Mouse (Mus musculus): ENCODE results near the gene Zfp292. TPM values are rescaled to one million over a fixed set of nuclear protein-coding genes. Genes with fewer than 3 reads are reported as not detected.
A peak's percentile ranks its signal among the peaks of the same experiment; 100 is the strongest.
"Not testable (repeated sequence)": the region's sequence is repeated elsewhere in the genome, so short reads cannot be mapped to it uniquely, and the experiment has no call there.

Gene Zfp292
- 42.7 and 48.5 TPM in 2 replicates for polyA plus RNA-seq (2016; fragmentation: Nextera tagmentation; extraction: Ambion mirVana)

DNA sequence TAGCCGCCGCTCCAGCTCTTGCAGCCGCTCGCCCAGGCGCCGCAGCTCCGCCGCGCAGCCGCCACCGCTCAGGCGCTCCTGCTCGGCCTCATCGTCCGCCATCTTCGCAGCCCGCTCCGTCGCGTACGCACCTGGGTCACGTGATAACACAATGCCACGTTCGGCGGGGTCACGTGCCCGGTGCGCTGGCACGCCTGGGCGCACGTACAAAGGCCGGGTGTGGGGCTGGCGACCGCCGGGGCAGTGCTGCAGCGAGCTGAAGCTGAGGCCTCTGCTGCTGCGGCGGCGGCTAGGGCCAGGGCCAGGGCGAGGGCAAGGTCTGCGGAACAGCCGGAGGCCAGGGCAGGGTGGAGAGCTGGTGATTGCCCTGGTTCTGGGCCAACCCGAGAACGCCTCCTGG lies at the start of gene Zfp292:
Gene Zfp292, minus strand, starts transcription at position 143 of the 400 bp plus-strand sequence.
- Histone ChIP-seq H3K4me3 (peak within 1 kb of the TSS; percentile 77), H3K9me3 (no peaks in the 10 kb centered on the region), H3K27ac (replicated peaks) (peak within 1 kb of the TSS; percentile 99), H3K4me2 (replicated peaks) (peak within 1 kb of the TSS; percentile 71), H3K36me3 (peaks cover 17% of the 10 kb centered on the region; the same call in 1 of the 2 replicates), H3K9ac (replicated peaks) (peak within 1 kb of the TSS; percentile 96), H3K27me3 (no peaks in the 10 kb centered on the region), H3K4me1 (peaks cover 31% of the 10 kb centered on the region)
- peak; percentile 94 for ATAC-seq (ENCODE audit: low FRiP score, low read depth)
- under 1% methylated on average over 32 of the region's 44 CpGs for WGBS

DNA sequence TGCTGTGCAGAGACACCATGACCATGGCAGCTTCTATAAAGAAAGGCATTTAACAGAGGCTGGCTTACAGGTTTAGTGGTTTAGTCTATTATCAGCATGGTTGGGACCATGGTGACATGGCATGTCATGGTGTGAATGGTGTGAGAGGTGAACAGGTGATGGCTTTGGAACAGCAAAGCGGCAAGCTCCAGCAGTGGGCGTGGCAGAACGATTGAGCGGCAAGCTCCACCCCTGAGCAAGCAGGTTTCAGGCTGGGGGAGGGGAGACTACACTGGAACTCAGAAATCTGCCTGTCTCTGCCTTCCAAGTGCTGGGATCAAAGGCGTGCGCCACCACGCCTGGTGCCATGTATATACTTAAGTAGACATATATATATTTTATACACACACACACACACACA lies 45.6 kb upstream of the Zfp292 start:
- not testable (repeated sequence) for H3K9ac ChIP-seq (replicated peaks); H3K9me3 ChIP-seq; H3K4me1 ChIP-seq; H3K27me3 ChIP-seq; H3K36me3 ChIP-seq; H3K4me3 ChIP-seq; ATAC-seq (ENCODE audit: low FRiP score, low read depth); H3K27ac ChIP-seq (replicated peaks); H3K4me2 ChIP-seq (replicated peaks)
- 75% methylated on average over 7 of the region's 7 CpGs for WGBS

DNA sequence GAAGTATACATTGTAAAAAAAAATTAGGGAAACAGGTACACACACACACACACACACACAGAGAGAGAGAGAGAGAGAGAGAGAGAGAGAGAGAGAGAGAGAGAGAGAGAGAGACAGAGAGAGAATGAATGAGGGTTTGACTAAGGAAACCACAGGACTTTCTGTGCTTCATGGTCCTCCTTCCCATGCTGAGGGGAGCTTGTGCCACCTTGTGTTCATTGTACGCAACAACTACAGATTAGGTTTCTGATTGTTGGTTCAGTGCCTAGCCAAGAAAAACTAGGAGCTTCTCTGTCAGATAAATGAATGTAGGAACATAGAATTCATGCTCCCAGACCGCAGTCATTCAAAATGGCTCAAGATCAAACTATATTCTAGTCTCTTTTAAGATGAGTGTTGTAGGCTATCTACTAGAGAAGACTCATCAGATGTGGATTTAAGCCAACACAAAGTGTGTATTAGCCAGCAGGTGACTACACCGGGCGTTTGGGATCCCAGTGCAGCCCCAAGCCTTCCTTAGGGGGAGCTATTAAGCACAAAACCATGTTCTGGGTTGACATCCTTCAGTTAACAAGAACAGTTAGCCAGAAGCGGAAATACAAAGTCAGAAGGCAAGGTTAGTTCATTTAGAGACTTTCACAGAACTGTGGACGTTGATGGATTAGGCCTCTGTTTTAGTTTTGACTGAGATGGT lies 39.6 kb upstream of the Zfp292 start:
- 69% methylated on average over 6 of the region's 6 CpGs for WGBS
- H3K4me2 ChIP-seq (replicated peaks): no peak overlapping the region
- no peaks in the 10 kb centered on the region for H3K9me3 ChIP-seq
- H3K36me3 ChIP-seq: no peaks in the 10 kb centered on the region
- no peak overlapping the region for H3K4me3 ChIP-seq
- H3K9ac ChIP-seq (replicated peaks): no peak overlapping the region
- no peak overlapping the region for H3K27ac ChIP-seq (replicated peaks)
- no peaks in the 10 kb centered on the region for H3K4me1 ChIP-seq
- no peaks in the 10 kb centered on the region for H3K27me3 ChIP-seq
- no peak for ATAC-seq (ENCODE audit: low FRiP score, low read depth)

DNA sequence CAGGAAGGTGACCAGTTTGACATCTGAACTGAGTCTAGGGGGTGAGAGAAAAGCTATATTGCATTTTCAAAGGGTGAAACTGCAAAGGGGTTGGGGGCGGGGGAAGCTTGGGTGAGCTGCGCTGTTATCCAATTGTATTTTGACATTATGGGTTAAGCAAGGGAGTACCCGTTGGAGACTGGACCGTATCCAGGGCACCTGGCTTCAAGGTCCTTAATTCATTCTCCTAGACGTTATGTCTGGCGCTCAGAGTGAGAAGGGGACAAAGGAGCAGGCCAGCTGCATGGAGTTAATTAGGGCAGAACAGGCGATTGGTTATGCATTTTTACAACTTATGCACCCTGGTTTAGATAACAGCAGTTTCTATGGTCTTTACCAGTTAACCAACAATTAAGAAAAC lies 34.6 kb upstream of the Zfp292 start:
- 61% methylated on average over 7 of the region's 7 CpGs for WGBS
- Histone ChIP-seq H3K27me3 (no peaks in the 10 kb centered on the region), H3K9ac (replicated peaks) (no peak overlapping the region), H3K27ac (replicated peaks) (no peak overlapping the region), H3K4me2 (replicated peaks) (no peak overlapping the region), H3K36me3 (no peaks in the 10 kb centered on the region), H3K4me3 (no peak overlapping the region), H3K9me3 (no peaks in the 10 kb centered on the region), H3K4me1 (no peaks in the 10 kb centered on the region)
- no peak for ATAC-seq (ENCODE audit: low FRiP score, low read depth)

DNA sequence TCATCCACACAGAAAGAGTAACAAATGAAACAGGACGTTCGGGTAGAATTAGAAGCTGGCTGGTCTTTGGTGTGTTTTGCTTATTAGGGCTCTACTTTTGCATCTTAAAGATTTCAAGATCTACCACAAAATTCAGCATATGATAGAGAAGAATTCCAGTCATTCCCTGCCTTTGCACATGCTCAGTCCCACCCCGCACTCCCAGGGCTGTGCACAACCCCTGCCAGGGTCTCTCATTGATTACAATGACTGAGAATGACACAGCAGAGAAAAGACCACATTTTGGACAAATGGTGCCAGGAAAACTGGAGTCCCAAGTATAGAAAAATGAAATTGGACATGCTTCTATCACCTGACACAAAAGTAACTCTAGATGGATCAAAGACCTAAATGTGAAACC lies 29.4 kb upstream of the Zfp292 start:
- H3K4me1 ChIP-seq: no peaks in the 10 kb centered on the region
- no peaks in the 10 kb centered on the region for H3K9me3 ChIP-seq
- no peak overlapping the region for H3K4me2 ChIP-seq (replicated peaks)
- H3K9ac ChIP-seq (replicated peaks): no peak overlapping the region
- no peak for ATAC-seq (ENCODE audit: low FRiP score, low read depth)
- H3K27ac ChIP-seq (replicated peaks): no peak overlapping the region
- H3K4me3 ChIP-seq: no peak overlapping the region
- no peaks in the 10 kb centered on the region for H3K36me3 ChIP-seq
- 81% methylated on average over 3 of the region's 3 CpGs for WGBS
- H3K27me3 ChIP-seq: no peaks in the 10 kb centered on the region

DNA sequence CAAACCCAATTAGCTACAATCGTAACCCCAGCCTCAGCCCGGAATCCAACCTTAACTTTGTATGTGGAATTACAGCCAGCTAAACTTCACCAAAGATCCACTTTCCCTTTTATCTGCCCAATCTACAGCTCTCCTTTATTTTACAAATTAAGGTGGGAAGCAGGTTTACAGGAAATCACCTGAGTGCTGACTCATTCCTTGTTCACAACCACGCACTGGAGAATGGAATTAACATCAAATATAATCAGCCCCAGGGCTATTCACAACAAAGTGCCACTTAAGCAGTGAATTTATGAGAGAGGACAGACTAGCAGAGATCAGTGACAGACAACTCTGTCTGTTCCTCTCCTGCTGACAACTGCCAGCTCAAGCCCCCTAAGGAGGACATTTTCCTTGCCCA lies 28.6 kb upstream of the Zfp292 start:
- WGBS: 84% methylated on average over 3 of the region's 3 CpGs
- H3K36me3 ChIP-seq: no peaks in the 10 kb centered on the region
- no peak overlapping the region for H3K27ac ChIP-seq (replicated peaks)
- no peak overlapping the region for H3K4me2 ChIP-seq (replicated peaks)
- no peaks in the 10 kb centered on the region for H3K4me1 ChIP-seq
- H3K9ac ChIP-seq (replicated peaks): no peak overlapping the region
- no peaks in the 10 kb centered on the region for H3K9me3 ChIP-seq
- no peak overlapping the region for H3K4me3 ChIP-seq
- no peaks in the 10 kb centered on the region for H3K27me3 ChIP-seq
- ATAC-seq (ENCODE audit: low FRiP score, low read depth): no peak

DNA sequence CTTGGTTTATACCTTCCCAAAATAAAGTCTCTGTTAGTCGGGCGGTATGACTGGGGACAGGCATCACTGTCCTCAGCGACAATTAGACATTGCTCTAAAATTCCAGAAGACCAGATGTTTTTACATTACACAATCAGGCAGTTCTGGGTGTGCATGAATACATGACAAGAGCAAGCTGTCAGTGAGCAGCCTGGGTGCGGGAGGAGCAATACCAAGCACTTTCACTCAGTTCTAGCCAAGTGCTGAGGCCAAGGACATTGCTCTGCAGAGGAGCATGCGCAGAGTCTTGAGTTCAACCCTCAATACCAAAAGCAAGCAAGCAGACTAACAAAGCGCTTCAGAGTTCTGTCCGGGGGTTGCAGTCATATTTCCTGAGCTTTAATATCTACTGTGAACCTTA lies 25.4 kb upstream of the Zfp292 start:
- Histone ChIP-seq H3K4me3 (no peak overlapping the region), H3K27ac (replicated peaks) (no peak overlapping the region), H3K27me3 (no peaks in the 10 kb centered on the region), H3K36me3 (no peaks in the 10 kb centered on the region), H3K9me3 (no peaks in the 10 kb centered on the region), H3K9ac (replicated peaks) (no peak overlapping the region), H3K4me2 (replicated peaks) (no peak overlapping the region), H3K4me1 (no peaks in the 10 kb centered on the region)
- no peak for ATAC-seq (ENCODE audit: low FRiP score, low read depth)
- WGBS: 96% methylated on average over 7 of the region's 7 CpGs

DNA sequence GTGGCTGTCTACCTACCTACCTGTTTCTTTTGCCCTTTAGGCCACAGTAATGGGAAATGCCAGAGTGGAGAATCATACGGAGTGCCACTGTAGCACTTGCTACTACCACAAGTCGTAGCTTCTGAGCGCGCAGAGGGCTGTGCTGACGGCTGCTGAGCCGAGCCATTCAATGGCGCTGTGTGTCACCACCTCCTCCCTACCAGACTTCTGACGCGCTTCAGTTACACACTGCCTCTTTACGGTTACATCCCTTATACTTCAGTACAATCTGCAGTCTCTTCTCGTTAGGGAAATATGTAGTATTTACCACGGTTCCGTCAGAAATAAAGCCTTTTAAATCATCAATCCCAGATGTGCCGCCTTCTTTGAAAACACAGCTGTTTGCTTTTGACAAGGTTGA lies 24.3 kb upstream of the Zfp292 start:
- Histone ChIP-seq H3K4me2 (replicated peaks) (no peak overlapping the region), H3K27me3 (no peaks in the 10 kb centered on the region), H3K9ac (replicated peaks) (no peak overlapping the region), H3K9me3 (no peaks in the 10 kb centered on the region), H3K36me3 (no peaks in the 10 kb centered on the region), H3K4me1 (no peaks in the 10 kb centered on the region), H3K4me3 (no peak overlapping the region), H3K27ac (replicated peaks) (no peak overlapping the region)
- 52% methylated on average over 14 of the region's 14 CpGs for WGBS
- ATAC-seq (ENCODE audit: low FRiP score, low read depth): no peak

DNA sequence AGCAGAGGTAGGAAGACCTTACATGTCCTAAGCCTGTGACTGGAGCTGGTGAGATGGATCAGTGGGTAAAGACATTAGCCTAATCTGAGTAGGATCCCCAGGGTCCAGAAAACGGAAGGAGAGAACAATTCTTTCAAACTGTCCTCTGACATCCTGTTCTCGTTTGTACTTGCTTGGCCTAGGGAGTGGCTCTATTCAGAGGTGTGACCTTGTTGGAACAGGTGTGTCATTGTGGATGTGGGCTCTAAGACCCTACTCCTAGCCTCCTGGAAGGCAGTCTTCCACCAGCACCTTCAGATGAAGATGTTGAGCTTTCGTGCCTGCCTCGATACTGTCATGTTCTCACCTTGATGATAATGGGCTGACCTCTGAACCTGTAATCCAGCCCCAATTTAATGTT lies 23.4 kb upstream of the Zfp292 start:
- no peaks in the 10 kb centered on the region for H3K4me1 ChIP-seq
- no peak overlapping the region for H3K9ac ChIP-seq (replicated peaks)
- no peak overlapping the region for H3K4me3 ChIP-seq
- no peaks in the 10 kb centered on the region for H3K27me3 ChIP-seq
- no peak for ATAC-seq (ENCODE audit: low FRiP score, low read depth)
- no peak overlapping the region for H3K27ac ChIP-seq (replicated peaks)
- H3K4me2 ChIP-seq (replicated peaks): no peak overlapping the region
- H3K36me3 ChIP-seq: no peaks in the 10 kb centered on the region
- 80% methylated on average over 4 of the region's 4 CpGs for WGBS
- no peaks in the 10 kb centered on the region for H3K9me3 ChIP-seq

DNA sequence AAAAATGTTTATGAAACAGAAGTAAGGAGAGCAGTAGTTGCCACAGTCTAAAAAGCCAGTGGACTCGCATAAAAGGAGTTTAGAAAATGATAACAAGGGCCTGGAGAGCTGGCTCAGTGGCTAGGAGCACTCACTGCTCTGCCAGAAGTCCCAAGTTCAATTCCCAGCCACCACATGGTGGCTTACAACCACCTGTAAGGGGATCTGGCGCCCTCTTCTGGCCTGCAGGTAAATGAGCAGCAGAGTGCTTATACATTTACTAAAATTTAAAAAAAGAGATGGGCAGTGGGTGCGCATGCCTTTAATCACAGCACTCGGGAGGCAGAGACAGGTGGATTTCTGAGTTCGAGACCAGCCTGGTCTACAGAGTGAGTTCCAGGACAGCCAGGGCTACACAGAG lies 22.6 kb upstream of the Zfp292 start:
- 63% methylated on average over 5 of the region's 5 CpGs for WGBS
- Histone ChIP-seq H3K4me1 (no peaks in the 10 kb centered on the region), H3K27me3 (no peaks in the 10 kb centered on the region), H3K4me2 (replicated peaks) (no peak overlapping the region), H3K36me3 (no peaks in the 10 kb centered on the region), H3K27ac (replicated peaks) (no peak overlapping the region), H3K9ac (replicated peaks) (no peak overlapping the region), H3K9me3 (no peaks in the 10 kb centered on the region), H3K4me3 (no peak overlapping the region)
- ATAC-seq (ENCODE audit: low FRiP score, low read depth): no peak

DNA sequence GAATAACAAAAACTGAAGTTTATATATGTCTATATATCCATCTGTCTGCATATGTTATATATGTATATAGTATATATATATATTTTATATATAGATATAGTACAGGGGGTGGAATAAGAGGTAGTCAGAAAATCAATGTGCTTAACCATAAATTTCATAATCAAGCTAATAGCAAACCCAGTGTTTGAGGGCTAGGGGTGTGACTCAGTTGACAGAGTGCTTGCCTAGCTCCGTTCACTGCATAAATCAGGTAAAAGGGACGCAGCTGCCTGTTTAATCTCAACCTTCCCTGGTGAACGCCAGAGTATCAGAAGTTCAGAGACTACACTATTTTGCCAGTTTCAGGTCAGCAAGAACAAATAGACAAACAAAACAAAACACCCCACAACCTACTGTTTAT lies 18.8 kb upstream of the Zfp292 start:
- not testable (repeated sequence) for H3K4me2 ChIP-seq (replicated peaks); H3K27me3 ChIP-seq; H3K27ac ChIP-seq (replicated peaks); H3K4me1 ChIP-seq; H3K4me3 ChIP-seq; H3K9ac ChIP-seq (replicated peaks); ATAC-seq (ENCODE audit: low FRiP score, low read depth); H3K9me3 ChIP-seq; H3K36me3 ChIP-seq
- WGBS: 74% methylated on average over 3 of the region's 3 CpGs

DNA sequence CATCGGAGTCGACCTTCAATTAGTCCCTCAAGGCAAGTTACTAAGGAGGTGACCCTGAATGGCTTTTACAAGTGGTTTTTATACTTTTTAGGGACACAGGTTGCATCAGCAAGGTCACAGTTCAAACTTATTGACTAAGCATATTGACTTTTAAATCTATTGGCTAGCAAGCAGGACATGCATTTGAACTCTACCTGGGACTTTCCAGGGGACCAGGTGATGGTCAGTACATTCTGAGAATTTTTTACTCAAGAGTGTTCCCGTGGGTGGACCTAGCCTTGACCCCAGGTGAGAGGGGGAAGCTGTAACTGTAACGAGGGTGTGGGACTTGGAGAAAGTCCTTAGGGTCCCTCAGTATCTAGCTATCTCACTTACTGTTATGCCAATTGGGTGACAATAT lies 18.4 kb upstream of the Zfp292 start:
- Histone ChIP-seq H3K27ac (replicated peaks) (no peak overlapping the region), H3K9ac (replicated peaks) (no peak overlapping the region), H3K36me3 (no peaks in the 10 kb centered on the region), H3K4me1 (no peaks in the 10 kb centered on the region), H3K27me3 (no peaks in the 10 kb centered on the region), H3K4me2 (replicated peaks) (no peak overlapping the region), H3K9me3 (no peaks in the 10 kb centered on the region), H3K4me3 (no peak overlapping the region)
- WGBS: 78% methylated on average over 4 of the region's 4 CpGs
- ATAC-seq (ENCODE audit: low FRiP score, low read depth): no peak

DNA sequence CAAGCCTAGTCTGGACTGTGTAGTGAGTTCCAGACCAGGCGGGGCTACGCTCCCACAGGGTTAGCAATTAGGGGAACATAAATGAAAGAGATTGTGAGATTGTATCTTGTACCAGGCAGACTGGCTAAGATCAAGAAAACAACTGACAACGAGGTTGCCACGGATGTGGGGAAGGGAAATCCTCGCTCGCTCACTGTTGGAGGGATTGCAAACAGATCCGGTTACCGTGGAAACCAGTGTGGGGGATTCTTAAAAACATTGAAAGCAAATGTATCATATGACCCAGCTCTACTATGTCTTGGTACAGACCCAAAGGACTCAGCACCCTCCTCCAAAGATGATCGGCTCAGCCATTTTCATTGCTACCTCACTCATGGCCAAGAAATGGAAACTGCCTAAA lies 17.4 kb upstream of the Zfp292 start:
- Histone ChIP-seq H3K27ac (replicated peaks) (no peak overlapping the region), H3K4me3 (no peak overlapping the region), H3K9ac (replicated peaks) (no peak overlapping the region), H3K4me2 (replicated peaks) (no peak overlapping the region), H3K27me3 (no peaks in the 10 kb centered on the region), H3K36me3 (no peaks in the 10 kb centered on the region), H3K4me1 (no peaks in the 10 kb centered on the region), H3K9me3 (no peaks in the 10 kb centered on the region)
- WGBS: 53% methylated on average over 9 of the region's 9 CpGs
- no peak for ATAC-seq (ENCODE audit: low FRiP score, low read depth)

Data from midbrain, embryonic 12.5 days (tissue).